Mouse (Mus musculus): ENCODE measurements around the gene Il24.

Gene Il24

GRCm38 (mm10) chr1:130887354-130887753 lies at the start of gene Il24:
TSS of gene Il24 (minus strand) at chr1:130887454.
- DNase-seq (ENCODE audit: low spot score): no peak

GRCm38 (mm10) chr1:130936351-130936750 lies 49.1 kb upstream of the Il24 start:
- no peak for DNase-seq (ENCODE audit: low spot score)

GRCm38 (mm10) chr1:130926484-130926883 lies 39.2 kb upstream of the Il24 start:
- no peak for DNase-seq (ENCODE audit: low spot score)

- DNase-seq (ENCODE audit: low spot score): no peak
Observed at GRCm38 (mm10) chr1:130918323-130918980, 31.2 kb upstream of the Il24 start.

DNA sequence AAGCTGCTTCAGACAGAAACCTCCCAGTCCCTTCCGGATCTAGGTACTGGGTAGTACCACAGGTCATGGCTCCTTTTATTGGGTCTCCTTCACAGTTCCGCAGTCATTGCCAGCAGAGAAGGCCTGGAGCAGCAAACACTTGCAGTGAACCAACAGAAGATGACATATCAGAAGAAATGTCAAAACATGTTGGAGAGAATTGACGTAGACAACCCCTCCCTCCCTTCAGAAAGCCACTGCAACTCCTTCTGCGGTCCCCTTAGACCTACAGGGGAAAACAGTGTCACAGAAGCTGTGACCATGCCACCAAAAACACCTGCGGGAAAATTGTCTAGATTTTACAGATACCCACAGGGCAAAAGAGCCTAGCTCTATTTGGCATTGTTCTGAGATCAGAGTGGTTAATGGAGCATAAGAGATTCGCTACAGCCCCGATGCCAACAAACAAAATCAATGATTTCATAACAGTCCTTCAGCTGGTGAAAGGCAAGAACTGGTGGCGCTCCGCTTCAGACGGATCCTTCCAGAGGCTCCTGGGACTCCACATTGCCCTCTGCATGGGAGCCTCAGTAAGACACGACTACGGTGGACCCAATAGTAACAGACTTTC lies 24.3 kb upstream of the Il24 start, which contains the start of gene Il20:
Gene Il20, minus strand, starts transcription at position 51 of the 610 bp plus-strand sequence.
- no peak for DNase-seq (ENCODE audit: low spot score)

- no peak for DNase-seq (ENCODE audit: low spot score)
Observed at GRCm38 (mm10) chr1:130902505-130902904, 15.3 kb upstream of the Il24 start.

DNA sequence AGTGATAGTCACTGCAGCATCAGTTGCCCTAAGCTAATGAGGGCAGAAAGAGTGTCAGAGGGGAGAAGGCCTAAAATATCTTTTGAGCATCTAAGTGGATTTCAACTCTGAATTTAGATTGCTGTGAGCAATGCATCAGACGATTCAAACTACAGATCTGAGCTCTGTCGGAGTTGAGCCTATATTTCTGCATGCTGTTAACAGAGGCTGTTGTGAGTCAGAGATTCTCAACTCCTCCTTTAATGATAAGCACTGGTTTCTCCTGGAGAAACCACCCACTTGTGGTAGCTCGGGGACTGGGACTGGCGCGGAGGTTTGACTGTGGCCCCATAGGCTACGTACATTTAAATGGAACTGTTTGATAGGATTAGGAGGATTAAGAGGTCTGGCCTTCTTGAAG lies 7.2 kb upstream of the Il24 start:
- no peak for DNase-seq (ENCODE audit: low spot score)

- no peak for DNase-seq (ENCODE audit: low spot score)
Observed at GRCm38 (mm10) chr1:130893329-130894040, 6.2 kb upstream of the Il24 start.

DNA sequence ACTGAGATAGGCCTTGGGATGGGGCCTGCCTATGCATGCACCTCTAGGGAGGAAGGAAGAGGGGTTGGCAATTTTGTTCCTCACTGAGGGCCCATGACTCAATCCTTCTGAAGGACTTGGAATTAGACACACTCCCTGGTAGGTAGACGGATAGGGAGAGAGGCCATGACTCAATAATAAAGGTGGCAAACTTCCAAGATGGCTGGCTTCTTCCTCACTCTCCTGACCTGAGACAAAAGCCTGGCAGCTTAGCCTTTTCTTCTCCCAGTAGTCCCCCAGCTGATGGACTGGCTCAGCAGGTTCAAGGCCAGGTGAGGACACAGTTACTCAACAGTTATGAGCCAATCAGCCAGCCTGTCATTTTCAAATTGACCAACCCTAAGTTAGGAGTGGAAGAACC lies 5.2 kb upstream of the Il24 start:
- DNase-seq (ENCODE audit: low spot score): no peak

GRCm38 (mm10) chr1:130883146-130883545 lies 4.1 kb downstream of the Il24 start:
- no peak for DNase-seq (ENCODE audit: low spot score)

DNA sequence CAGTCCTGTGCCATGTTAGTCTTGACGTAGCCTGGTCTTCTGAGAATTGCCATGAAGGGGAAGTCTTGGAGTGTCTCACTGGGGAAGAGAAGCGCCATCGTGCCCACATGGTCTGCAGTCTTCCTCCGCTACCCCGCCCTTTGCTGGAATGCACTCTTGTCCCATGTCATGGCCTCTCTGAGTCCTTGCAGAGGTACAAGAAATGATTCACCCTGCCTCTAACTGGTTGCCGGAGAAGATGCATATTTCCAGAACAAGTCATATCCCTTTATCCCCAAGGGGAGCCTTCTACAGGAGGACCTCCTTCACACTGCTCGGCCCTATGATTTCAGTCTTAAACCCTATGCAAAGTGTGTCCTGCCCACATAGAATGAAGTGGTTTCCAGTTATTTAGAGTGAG lies 7.3 kb downstream of the Il24 start:
- no peak for DNase-seq (ENCODE audit: low spot score)

GRCm38 (mm10) chr1:130877889-130878614 lies 9.2 kb downstream of the Il24 start:
- DNase-seq (ENCODE audit: low spot score): no peak

GRCm38 (mm10) chr1:130876931-130877509 lies 10.2 kb downstream of the Il24 start:
- peak; percentile 77 for DNase-seq (ENCODE audit: low spot score)

DNA sequence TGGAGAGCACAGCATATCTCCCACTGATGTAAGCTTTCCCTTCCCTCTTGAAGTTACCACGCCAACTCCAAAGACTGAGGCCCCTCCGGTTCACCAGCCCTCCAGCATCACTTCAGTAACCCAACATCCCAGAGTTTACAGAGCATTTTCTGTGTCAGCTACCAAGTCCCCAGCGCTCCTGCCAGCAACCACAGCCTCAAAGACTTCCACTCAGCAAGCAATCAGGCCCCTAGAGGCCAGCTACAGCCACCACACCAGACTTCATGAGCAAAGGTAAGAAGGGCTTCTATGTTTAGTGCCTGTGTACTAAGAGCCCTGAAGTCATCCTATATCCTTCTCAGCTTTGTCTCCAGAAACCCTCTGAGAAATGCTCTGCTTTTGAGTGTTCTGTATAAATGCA lies 11.3 kb downstream of the Il24 start:
- DNase-seq (ENCODE audit: low spot score): no peak

GRCm38 (mm10) chr1:130875139-130875538 lies 12.1 kb downstream of the Il24 start:
- DNase-seq (ENCODE audit: low spot score): peak; percentile 72

DNA sequence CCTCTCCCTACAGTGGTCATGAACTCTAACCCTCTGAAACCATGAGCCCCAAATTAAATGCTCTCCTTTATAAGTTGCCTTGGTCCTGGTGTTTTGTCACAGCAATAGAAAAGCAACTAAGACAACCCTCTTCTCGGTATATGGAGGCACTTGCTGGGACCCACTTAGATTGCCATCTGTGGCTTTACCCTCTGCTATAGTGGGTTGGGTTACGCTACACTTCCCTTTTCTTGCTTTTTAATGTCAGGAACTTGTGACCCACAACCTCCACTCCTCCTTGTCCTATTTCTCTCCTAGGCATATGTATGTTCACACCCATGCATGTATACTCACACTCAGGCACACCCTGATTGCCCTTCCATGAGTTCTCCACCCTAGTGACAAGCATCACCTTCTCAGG lies 14.3 kb downstream of the Il24 start:
- DNase-seq (ENCODE audit: low spot score): no peak

DNA sequence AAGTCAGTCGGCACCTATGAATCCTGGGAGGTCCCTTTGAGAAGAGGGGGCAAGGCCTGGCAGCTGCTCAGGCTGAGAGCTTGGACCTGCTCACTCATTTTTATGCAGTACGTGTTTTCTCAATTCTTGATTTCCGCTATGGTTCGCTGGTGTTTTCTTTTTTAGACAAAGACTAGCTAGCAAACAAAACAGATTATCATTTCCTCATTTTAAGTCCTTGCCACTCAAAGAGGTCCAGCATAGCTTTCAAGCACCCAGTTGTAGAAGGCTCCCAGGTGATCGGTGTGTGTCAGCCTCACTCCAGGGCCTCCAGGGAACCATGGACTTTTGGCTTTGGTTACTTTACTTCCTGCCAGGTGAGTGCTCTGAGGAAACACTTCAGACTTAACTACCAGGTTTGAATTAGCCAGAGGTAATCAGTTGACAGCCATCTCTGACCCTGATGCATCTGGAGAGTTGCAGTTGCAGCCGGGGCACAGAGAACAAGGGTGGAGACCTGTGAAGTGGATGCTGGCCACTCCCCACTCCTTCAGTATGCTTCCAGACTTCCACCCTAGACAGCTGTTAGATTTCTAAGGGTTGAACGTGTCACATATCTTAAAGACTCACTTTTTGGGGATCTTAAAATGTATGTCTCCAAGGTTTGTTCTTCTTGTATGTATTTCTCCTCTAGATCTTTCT lies 21.6 kb downstream of the Il24 start, which contains the start of gene Fcmr:
Gene Fcmr, plus strand, starts transcription at position 129 of the 681 bp plus-strand sequence.
- DNase-seq (ENCODE audit: low spot score): no peak

DNA sequence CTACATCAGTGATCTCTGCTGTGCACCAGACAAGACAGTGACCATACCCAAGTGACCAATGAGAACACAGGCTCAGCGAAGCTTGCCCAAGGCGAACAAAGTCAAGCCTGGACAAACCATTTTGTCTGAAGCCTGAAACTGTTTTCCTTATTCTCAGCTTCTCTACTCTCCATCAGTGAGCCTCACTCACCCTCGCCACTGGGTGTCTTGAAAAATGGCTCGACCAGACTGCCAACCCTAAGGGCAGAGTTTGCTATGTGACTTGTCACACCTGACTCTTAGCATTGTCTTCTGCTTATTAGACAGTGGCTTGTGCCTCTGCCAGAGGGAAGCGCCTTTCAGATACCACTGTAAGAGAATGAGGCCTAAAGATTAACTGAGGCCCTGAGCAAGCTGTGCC lies 22.5 kb downstream of the Il24 start:
- no peak for DNase-seq (ENCODE audit: low spot score)

- DNase-seq (ENCODE audit: low spot score): no peak
Observed at GRCm38 (mm10) chr1:130864238-130864637, 23.0 kb downstream of the Il24 start.

DNA sequence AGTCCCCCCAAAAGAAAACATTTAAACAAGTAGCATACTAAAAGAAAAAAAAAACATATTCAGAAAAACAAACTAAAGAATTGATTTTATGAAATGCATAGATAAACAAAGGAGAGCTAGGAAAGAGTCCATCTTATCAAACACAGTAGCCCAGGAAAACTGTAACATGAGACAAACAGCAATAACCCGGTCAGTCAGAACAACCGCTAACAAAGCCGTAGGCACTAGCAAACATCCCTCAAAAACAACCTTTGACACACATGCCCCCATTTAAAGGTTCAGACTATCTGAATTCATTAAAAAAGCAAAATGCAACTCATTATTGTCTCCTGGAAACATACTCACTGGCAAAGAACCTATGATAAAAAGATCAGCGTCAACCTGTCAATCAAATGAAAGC lies 29.8 kb downstream of the Il24 start:
- DNase-seq (ENCODE audit: low spot score): no peak

- no peak for DNase-seq (ENCODE audit: low spot score)
Observed at GRCm38 (mm10) chr1:130855723-130856122, 31.5 kb downstream of the Il24 start.

GRCm38 (mm10) chr1:130854819-130855218 lies 32.4 kb downstream of the Il24 start:
- no peak for DNase-seq (ENCODE audit: low spot score)

All from layer of hippocampus, adult 11-12 months (tissue).